Mouse (Mus musculus): Measurements from ENCODE around the gene Tigd3.

- TF ChIP-seq POLR2A (IDR thresholded peaks at IDR 0.05; ENCODE audit: control insufficient read depth, low read depth, low read length) = no peak
- no peak for TF ChIP-seq CTCF (IDR thresholded peaks at IDR 0.05; ENCODE audit: control insufficient read depth, insufficient read depth, insufficient replicate concordance, low read depth, low read length)
Observed at GRCm38 (mm10) chr19:5848032-5848825, 45.7 kb downstream of the Tigd3 start.
